23 mouse cellular contexts compared by ENCODE assay signal in genomic region chr10:89330261-89330660, GRCm38 (mm10). TPM values are rescaled to one million over a fixed set of nuclear protein-coding genes. Genes with fewer than 3 reads are reported as not detected.
A peak's percentile ranks its signal among the peaks of the same experiment; 100 is the strongest.
DNase-seq lines count a peak whose midpoint lies in the region; ATAC-seq and TF ChIP-seq lines count a peak whose summit lies in the region.
"Had no signal": no experiment of that assay in that cellular context is flagged by ENCODE, and none has a peak within 500 bp of the region (broad histone marks: within the 10 kb centered on the region; RNA-seq: fewer than 3 reads in every experiment).

No protein-coding gene starts in this region.

- no peak overlapping the region for H3K4me3 ChIP-seq in ES-Bruce4 (ENCODE audit: low read depth, low read length)
- no peak overlapping the region for H3K4me3 ChIP-seq in ES-E14 (ENCODE audit: insufficient read depth in 1 of 2, low read depth in 1 of 2, low read length in 2 of 2, poor library complexity in 1 of 2, severe bottlenecking in 1 of 2)
- H3K4me3 ChIP-seq in gastrocnemius, adult 2 months, result no peak overlapping the region
- H3K4me3 ChIP-seq: forebrain, embryonic 10.5 days; forebrain, embryonic 13.5 days; heart, adult 2 months; hindbrain, embryonic 12.5 days; hindbrain, embryonic 15.5 days; intestine, embryonic 15.5 days had no signal

- TF ChIP-seq CTCF in ES-Bruce4 (IDR thresholded peaks at IDR 0.05; ENCODE audit: low read depth, low read length), result no peak
- TF ChIP-seq CTCF in gastrocnemius, adult 2 months (IDR thresholded peaks at IDR 0.05), result no peak

- no peak for DNase-seq in ES-E14 (ENCODE audit: low read depth, low spot score)
- DNase-seq in thymus, adult 18-20 months, result no peak
- DNase-seq in gastrocnemius, adult 2 months, result no peak
- no peak for DNase-seq in thymus, postnatal 14 days
- DNase-seq: adrenal gland, adult 2 months; adrenal gland, postnatal 14 days; cerebellum, adult 11-12 months; cerebellum, adult 8-10 months; cerebellum, postnatal 10 days; cerebellum, postnatal 36 days; gastrocnemius, postnatal 25 days; heart, adult 2 months; kidney, adult 11 months had no signal

- H3K9me3 ChIP-seq in ES-Bruce4 (replicated peaks; ENCODE audit: control insufficient read depth, insufficient read depth, low read length, poor library complexity, severe bottlenecking) (no peaks in the 10 kb centered on the region), ES-E14 (ENCODE audit: control insufficient read depth, insufficient read depth, low read depth, low read length) (no peaks in the 10 kb centered on the region)
- H3K9me3 ChIP-seq: forebrain, embryonic 10.5 days; forebrain, embryonic 13.5 days; hindbrain, embryonic 12.5 days; hindbrain, embryonic 15.5 days; intestine, embryonic 15.5 days had no signal

- H3K4me1 ChIP-seq in ES-Bruce4 (ENCODE audit: control insufficient read depth, insufficient read depth, low read length) (no peaks in the 10 kb centered on the region), ES-E14 (ENCODE audit: control insufficient read depth in 2 of 2, insufficient read depth in 2 of 2, low read length in 2 of 2, poor library complexity in 1 of 2) (peaks cover 0 to 2% of the 10 kb centered on the region in 2 experiments; a peak in 1 of 4 replicates)
- H3K4me1 ChIP-seq: forebrain, embryonic 13.5 days; hindbrain, embryonic 12.5 days; intestine, embryonic 15.5 days had no signal

- in situ Hi-C loops in ES-E14 (cut with MboI; ENCODE audit: low sequenced_read_pairs in 2 of 2, unreplicated experiment in 2 of 2), result loop anchor here in 1 of 2 experiments (25.0 kb wide), 1 partner anchor 307 kb away; no protein-coding TSS in a partner anchor

- no peak overlapping the region for H3K9ac ChIP-seq in ES-Bruce4 (ENCODE audit: low read depth, poor library complexity, severe bottlenecking)
- no peak overlapping the region for H3K9ac ChIP-seq in ES-E14 (ENCODE audit: insufficient read depth, low read depth, low read length, poor library complexity, severe bottlenecking)
- H3K9ac ChIP-seq: forebrain, embryonic 13.5 days; hindbrain, embryonic 12.5 days; hindbrain, embryonic 15.5 days; intestine, embryonic 15.5 days had no signal

- TF ChIP-seq EP300 in ES-Bruce4 (IDR thresholded peaks at IDR 0.05; ENCODE audit: insufficient read depth, low read depth, low read length), result no peak

- intact Hi-C loops in gastrocnemius, adult 2 months (cut with DNase I), result no loop called here

- H3K36me3 ChIP-seq in ES-Bruce4 (ENCODE audit: control insufficient read depth, insufficient read depth, low read length, poor library complexity, severe bottlenecking) (no peaks in the 10 kb centered on the region), ES-E14 (ENCODE audit: control insufficient read depth, insufficient read depth, low read length, poor library complexity, severe bottlenecking) (no peaks in the 10 kb centered on the region)
- H3K36me3 ChIP-seq: forebrain, embryonic 10.5 days; hindbrain, embryonic 12.5 days; hindbrain, embryonic 15.5 days; intestine, embryonic 15.5 days had no signal

- H3K27ac ChIP-seq in ES-Bruce4 (ENCODE audit: insufficient read depth, low read length), result 0 out of 2 replicates have a peak overlapping the region, but pooled peaks have one; percentile 46
- peak overlapping the region; percentile 36; the same call in 1 of the 2 replicates for H3K27ac ChIP-seq in ES-E14 (ENCODE audit: insufficient read depth, low read depth, low read length, poor library complexity, severe bottlenecking)
- H3K27ac ChIP-seq in gastrocnemius, adult 2 months, result no peak overlapping the region
- H3K27ac ChIP-seq: forebrain, embryonic 10.5 days; forebrain, embryonic 13.5 days; heart, adult 2 months; hindbrain, embryonic 12.5 days; hindbrain, embryonic 15.5 days; intestine, embryonic 15.5 days had no signal

- peak; percentile 53; the same call in 1 of the 2 replicates for ATAC-seq in common myeloid progenitor, adult 5-6 weeks (replicated peaks; ENCODE audit: low read depth, poor library complexity, severe bottlenecking)
- ATAC-seq in megakaryocyte progenitor cell, adult 5-6 weeks (replicated peaks; ENCODE audit: poor library complexity), result peak; percentile 69
- ATAC-seq: forebrain, embryonic 13.5 days; forebrain, embryonic 16.5 days; intestine, embryonic 15.5 days had no signal

- no peaks in the 10 kb centered on the region; the same call in 1 of the 2 replicates for H3K27me3 ChIP-seq in ES-Bruce4 (ENCODE audit: control insufficient read depth, insufficient read depth, low read length, poor library complexity, severe bottlenecking)
- H3K27me3 ChIP-seq: forebrain, embryonic 13.5 days; hindbrain, embryonic 12.5 days; hindbrain, embryonic 15.5 days; intestine, embryonic 15.5 days had no signal

- no peak for TF ChIP-seq POLR2A in ES-Bruce4 (IDR thresholded peaks at IDR 0.05; ENCODE audit: insufficient read depth, low read length)

TF ChIP-seq in ES-E14, 5 proteins besides CTCF, POLR2A, EP300 and RAD21:
- TF ChIP-seq CHD2 (IDR thresholded peaks at IDR 0.05; ENCODE audit: low read depth, low read length) (no peak), MAFK (IDR thresholded peaks at IDR 0.05; ENCODE audit: insufficient read depth, low read depth, low read length) (no peak), HCFC1 (IDR thresholded peaks at IDR 0.05; ENCODE audit: borderline replicate concordance, insufficient read depth, low read length) (no peak), ZC3H11A (IDR thresholded peaks at IDR 0.05; ENCODE audit: borderline replicate concordance, low read depth, low read length) (no peak), ZNF384 (IDR thresholded peaks at IDR 0.05; ENCODE audit: low read depth, low read length) (no peak)

RNA-seq across cellular contexts. Expression of gene Ano4, which starts 14.3 kb away (rescaled TPM):
- not detected in 2 replicates for polyA plus RNA-seq in ES-Bruce4 (2011; ENCODE audit: insufficient read depth, insufficient read length, low read depth, missing spikeins)
- total RNA-seq in ES-E14 (2012; rRNA removed), result 0.80 and 0.95 TPM in 2 replicates
- 8.8 TPM in 1 of 2 replicates, not detected in the other for total RNA-seq in common myeloid progenitor, adult 5-6 weeks (2017)
- 0.44 and 1.4 TPM in 2 replicates for total RNA-seq in megakaryocyte progenitor cell, adult 5-6 weeks (2015)
- 0.54 and 1.6 TPM in 2 replicates for total RNA-seq in megakaryocyte progenitor cell, adult 5-6 weeks (2017)
- 1 to 10 TPM in 1 of 2 experiments, under 1 TPM in 1; 0.66 to 1.3 TPM for total RNA-seq in gastrocnemius, adult 2 months (2021)
- total RNA-seq: hematopoietic stem cell, adult 5-6 weeks had no signal
